Mouse (Mus musculus) left cerebral cortex, adult 18-20 months (tissue): ENCODE measurements around the gene Dcdc2c. TPM values are rescaled to one million over a fixed set of nuclear protein-coding genes. Genes with fewer than 3 reads are reported as not detected.

Experiments
- DNase-seq, 2 experiments: peaks; one replicate each; pipeline ENCODE4 v3.0.0; 2021 to 2022; ENCODE audit warnings: low spot score in 2 of 2, mixed read lengths in 1 of 2
- total RNA-seq, 2 experiments: library from RNA; stranded (reverse); gene quantifications; 2 replicates each; pipeline ENCODE4 v1.2.3; 2021

The Dcdc2c gene
- total RNA-seq, 2 experiments from 2014 or later, result 0.82 to 1.0 TPM

- no peak for DNase-seq
Observed at GRCm38 (mm10) chr12:28460523-28460922, 91.7 kb downstream of the Dcdc2c start.

GRCm38 (mm10) chr12:28458786-28459185 is 93.4 kb downstream of the Dcdc2c start:
- peak; percentile 3 to 22 for DNase-seq

GRCm38 (mm10) chr12:28436536-28436935 is 115.7 kb downstream of the Dcdc2c start:
- DNase-seq, result no peak

- DNase-seq, result no peak
Observed at GRCm38 (mm10) chr12:28432729-28433067, 119.5 kb downstream of the Dcdc2c start.

GRCm38 (mm10) chr12:28431832-28432728 is 120.1 kb downstream of the Dcdc2c start:
- DNase-seq, result peak; percentile 60 to 71

GRCm38 (mm10) chr12:28429856-28430255 is 122.3 kb downstream of the Dcdc2c start:
- no peak for DNase-seq

GRCm38 (mm10) chr12:28416957-28417356 is 135.2 kb downstream of the Dcdc2c start:
- no peak for DNase-seq

- no peak for DNase-seq
Observed at GRCm38 (mm10) chr12:28407656-28408405, 144.4 kb downstream of the Dcdc2c start.

- DNase-seq, result no peak
Observed at GRCm38 (mm10) chr12:28402256-28402655, 149.9 kb downstream of the Dcdc2c start.

GRCm38 (mm10) chr12:28401372-28401771 is 150.8 kb downstream of the Dcdc2c start:
- no peak for DNase-seq

GRCm38 (mm10) chr12:28392129-28392528 is 160.1 kb downstream of the Dcdc2c start:
- no peak for DNase-seq

Other genes starting within 250 kb of the Dcdc2c start
- gene Allc, start 30.1 kb upstream of the Dcdc2c start, total RNA-seq, result under 1 TPM; 0.72 to 0.82 TPM
- gene Colec11, start 71.0 kb upstream of the Dcdc2c start, total RNA-seq, result under 1 TPM; 0.30 to 0.58 TPM
- gene Rps7, start 83.6 kb upstream of the Dcdc2c start, total RNA-seq, result 100 to 1,000 TPM; 302 to 311 TPM
- 10 to 100 TPM; 13.1 to 16.2 TPM for gene Rnaseh1, start 97.2 kb upstream of the Dcdc2c start, total RNA-seq
- gene Adi1, start 122.8 kb upstream of the Dcdc2c start, total RNA-seq, result 10 to 100 TPM; 36.5 to 37.2 TPM
- 10 to 100 TPM; 63.4 to 64.4 TPM for gene Trappc12, start 198.1 kb upstream of the Dcdc2c start, total RNA-seq
- gene Eipr1, start 199.4 kb upstream of the Dcdc2c start, total RNA-seq, result 10 to 100 TPM; 60.2 to 66.6 TPM